In genomic region chr4:141928881-141929281, GRCm38 (mm10) we compare ENCODE assay signal across 8 mouse cellular contexts. TPM values are rescaled to one million over a fixed set of nuclear protein-coding genes. Genes with fewer than 3 reads are reported as not detected.
DNase-seq lines count a peak whose midpoint lies in the region; ATAC-seq and TF ChIP-seq lines count a peak whose summit lies in the region.

No protein-coding gene starts in this region.

- no peak overlapping the region for H3K27ac ChIP-seq in hindbrain, postnatal 0 days
- no peak overlapping the region for H3K27ac ChIP-seq in hindbrain, embryonic 12.5 days
- no peak overlapping the region for H3K27ac ChIP-seq in lung, postnatal 0 days (ENCODE audit: low read length)

- TF ChIP-seq EP300 in lung, postnatal 0 days (IDR thresholded peaks at IDR 0.05) = peak; percentile 96

- 43% methylated on average over 7 of the region's 7 CpGs for WGBS in hindbrain, postnatal 0 days
- WGBS in hindbrain, embryonic 12.5 days = 58% methylated on average over 7 of the region's 7 CpGs
- 26% methylated on average over 7 of the region's 7 CpGs for WGBS in lung, postnatal 0 days

- TF ChIP-seq CTCF in hindbrain, postnatal 0 days (IDR thresholded peaks at IDR 0.05; ENCODE audit: low read depth) = no peak
- TF ChIP-seq CTCF in lung, postnatal 0 days (IDR thresholded peaks at IDR 0.05) = no peak

- H3K4me3 ChIP-seq in hindbrain, postnatal 0 days (ENCODE audit: low read length) = no peak overlapping the region
- H3K4me3 ChIP-seq in hindbrain, embryonic 12.5 days = no peak overlapping the region
- no peak overlapping the region for H3K4me3 ChIP-seq in lung, postnatal 0 days (ENCODE audit: low read depth, low read length)

- no peak overlapping the region for H3K9ac ChIP-seq in hindbrain, postnatal 0 days (replicated peaks; ENCODE audit: low read length)
- H3K9ac ChIP-seq in hindbrain, embryonic 12.5 days = no peak overlapping the region
- no peak overlapping the region for H3K9ac ChIP-seq in lung, postnatal 0 days (replicated peaks; ENCODE audit: low read depth)

- no peaks in the 10 kb centered on the region for H3K9me3 ChIP-seq in hindbrain, postnatal 0 days (ENCODE audit: low read length)
- H3K9me3 ChIP-seq in hindbrain, embryonic 12.5 days (replicated peaks) = no peaks in the 10 kb centered on the region
- no peaks in the 10 kb centered on the region for H3K9me3 ChIP-seq in lung, postnatal 0 days (ENCODE audit: low read length)

- H3K27me3 ChIP-seq in hindbrain, postnatal 0 days (ENCODE audit: insufficient read depth, low read length) = no peaks in the 10 kb centered on the region
- no peaks in the 10 kb centered on the region for H3K27me3 ChIP-seq in hindbrain, embryonic 12.5 days
- no peaks in the 10 kb centered on the region for H3K27me3 ChIP-seq in lung, postnatal 0 days (replicated peaks; ENCODE audit: insufficient read depth, low read length)

- H3K36me3 ChIP-seq in hindbrain, postnatal 0 days (ENCODE audit: insufficient read depth, low read length) = no peaks in the 10 kb centered on the region
- no peaks in the 10 kb centered on the region for H3K36me3 ChIP-seq in hindbrain, embryonic 12.5 days
- H3K36me3 ChIP-seq in lung, postnatal 0 days (ENCODE audit: insufficient read depth, low read length) = no peaks in the 10 kb centered on the region

- intact Hi-C loops in heart, postnatal 14 days (cut with DNase I) = no loop called here

- H3K4me1 ChIP-seq in hindbrain, postnatal 0 days (ENCODE audit: insufficient read depth, low read length) = peaks cover 14% of the 10 kb centered on the region; the same call in 1 of the 2 replicates
- peaks cover 18% of the 10 kb centered on the region for H3K4me1 ChIP-seq in hindbrain, embryonic 12.5 days
- H3K4me1 ChIP-seq in lung, postnatal 0 days (ENCODE audit: insufficient read depth, low read depth, low read length) = no peaks in the 10 kb centered on the region

- no peak overlapping the region for H3K4me2 ChIP-seq in hindbrain, postnatal 0 days (ENCODE audit: low read depth, low read length)
- H3K4me2 ChIP-seq in hindbrain, embryonic 12.5 days (replicated peaks) = no peak overlapping the region
- no peak overlapping the region for H3K4me2 ChIP-seq in lung, postnatal 0 days (replicated peaks; ENCODE audit: low read depth, low read length)

- ATAC-seq in hindbrain, postnatal 0 days = peak; percentile 43; the same call in 1 of the 2 replicates
- ATAC-seq in hindbrain, embryonic 12.5 days (ENCODE audit: low FRiP score) = no peak
- ATAC-seq in lung, postnatal 0 days = peak; percentile 89
- no peak; the same call in 1 of the 2 replicates for ATAC-seq in granulocyte monocyte progenitor cell, adult 5-6 weeks (replicated peaks; ENCODE audit: poor library complexity, severe bottlenecking)

- peak; percentile 25 for DNase-seq in hindbrain, postnatal 0 days (ENCODE audit: low spot score)
- DNase-seq in A20 (ENCODE audit: low read depth, low spot score) = peak; percentile 18
- peak; percentile 74 for DNase-seq in adrenal gland, postnatal 14 days
- peak; percentile 52 to 55 for DNase-seq in heart, postnatal 14 days
- DNase-seq in lung, postnatal 0 days (ENCODE audit: low spot score) = peak; percentile 89
- DNase-seq in layer of hippocampus, postnatal 14 days (ENCODE audit: low spot score in 2 of 2) = no peak

RNA-seq across cellular contexts. Expression of gene Efhd2, which starts 54.2 kb away (rescaled TPM):
- 39.4 and 49.2 TPM in 2 replicates for total RNA-seq in hindbrain, postnatal 0 days (2014; rRNA removed)
- 62.5 and 64.8 TPM in 2 replicates for polyA plus RNA-seq in hindbrain, postnatal 0 days (2015; fragmentation: Nextera tagmentation; extraction: Ambion mirVana)
- polyA plus RNA-seq in hindbrain, embryonic 12.5 days (2016; fragmentation: Nextera tagmentation; extraction: Ambion mirVana) = 79.7 and 83.8 TPM in 2 replicates
- total RNA-seq in adrenal gland, postnatal 14 days (2021) = 21.4 and 28.2 TPM in 2 replicates
- 10 to 100 TPM; 22.1 to 22.6 TPM for total RNA-seq in heart, postnatal 14 days (2021)
- 81.6 and 88.4 TPM in 2 replicates for polyA plus RNA-seq in lung, postnatal 0 days (2015; fragmentation: Nextera tagmentation; extraction: Ambion mirVana)
- 50.2 and 58.8 TPM in 2 replicates for total RNA-seq in granulocyte monocyte progenitor cell, adult 5-6 weeks (2014; fragmentation: Nextera tagmentation)
- 53.7 and 72.7 TPM in 2 replicates for total RNA-seq in granulocyte monocyte progenitor cell, adult 5-6 weeks (2017)
- 10 to 100 TPM; 55.2 to 60.4 TPM for total RNA-seq in layer of hippocampus, postnatal 14 days (2021)

Comparison
In these comparisons a context has a peak if more than half of its experiments do, and no peak if none do; other contexts are left out.
1. ATAC-seq: peak in hindbrain, postnatal 0 days (single experiment) and lung, postnatal 0 days (single experiment); none in hindbrain, embryonic 12.5 days (single experiment) and granulocyte monocyte progenitor cell, adult 5-6 weeks (single experiment).
2. DNase-seq: peak in hindbrain, postnatal 0 days (single experiment), A20 (single experiment), adrenal gland, postnatal 14 days (single experiment), heart, postnatal 14 days (2 of 2) and lung, postnatal 0 days (single experiment); none in layer of hippocampus, postnatal 14 days (0 of 2).